Mouse (Mus musculus): ENCODE measurements at regions not wholly inside any gene's neighbourhood (a gene's known extent, or its start where the extent isn't known, plus 50 kb on each side); places are given as distances from the start of the nearest gene placed in this dataset.

DNA sequence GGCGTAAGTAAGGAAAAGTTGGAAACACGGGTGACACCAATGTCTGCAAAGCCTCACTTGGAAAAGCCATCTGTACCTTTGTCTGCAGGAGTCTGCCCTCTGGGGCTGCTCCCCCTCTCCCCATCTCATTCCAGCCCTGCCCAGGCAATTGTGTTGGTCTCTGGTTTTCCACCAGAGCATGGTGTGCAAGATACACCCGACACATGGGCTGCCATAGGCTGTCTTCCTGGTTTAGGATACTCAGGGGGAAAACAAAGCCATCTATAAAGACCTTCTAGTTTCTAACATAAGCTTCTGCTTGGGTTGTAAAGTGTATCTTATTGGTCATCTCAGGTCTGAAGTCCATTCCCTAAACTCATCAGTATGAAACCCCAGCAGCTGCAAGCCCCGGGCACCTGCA lies 270.1 kb upstream of the 1700056E22Rik start:
- TF ChIP-seq MYOD1 (IDR thresholded peaks at IDR 0.05; ENCODE audit: control insufficient read depth, insufficient read length, low read depth) (no peak), CTCF (IDR thresholded peaks at IDR 0.05; ENCODE audit: control insufficient read depth, insufficient read depth, insufficient read length) (no peak), USF1 (IDR thresholded peaks at IDR 0.05; ENCODE audit: low read depth) (no peak), MAX (IDR thresholded peaks at IDR 0.05) (no peak)

Data from C2C12 (cell line).